7 mouse cellular contexts compared by ENCODE assay signal in genomic region chr4:32153356-32153755, GRCm38 (mm10).
DNase-seq lines count a peak whose midpoint lies in the region; ATAC-seq and TF ChIP-seq lines count a peak whose summit lies in the region.

No protein-coding gene starts in this region.

- no peak overlapping the region for H3K9ac ChIP-seq in heart, postnatal 0 days (replicated peaks; ENCODE audit: low read depth, low read length)
- no peak overlapping the region for H3K9ac ChIP-seq in midbrain, embryonic 12.5 days (replicated peaks)
- H3K9ac ChIP-seq in stomach, postnatal 0 days (ENCODE audit: low read length), result no peak overlapping the region

- no peak for TF ChIP-seq EP300 in heart, postnatal 0 days (IDR thresholded peaks at IDR 0.05; ENCODE audit: low read depth)
- no peak for TF ChIP-seq EP300 in stomach, postnatal 0 days (optimal IDR thresholded peaks at IDR 0.05)

- no peak overlapping the region for H3K4me3 ChIP-seq in heart, postnatal 0 days (ENCODE audit: low read depth, low read length)
- no peak overlapping the region for H3K4me3 ChIP-seq in midbrain, embryonic 12.5 days
- no peak overlapping the region for H3K4me3 ChIP-seq in stomach, postnatal 0 days (ENCODE audit: low read depth, low read length)

- WGBS in heart, postnatal 0 days, result 65% methylated on average over 4 of the region's 4 CpGs
- 79% methylated on average over 4 of the region's 4 CpGs for WGBS in midbrain, embryonic 12.5 days
- 68% methylated on average over 4 of the region's 4 CpGs for WGBS in stomach, postnatal 0 days

- no peaks in the 10 kb centered on the region for H3K4me1 ChIP-seq in heart, postnatal 0 days (ENCODE audit: control insufficient read depth, insufficient read depth)
- no peaks in the 10 kb centered on the region for H3K4me1 ChIP-seq in midbrain, embryonic 12.5 days
- H3K4me1 ChIP-seq in stomach, postnatal 0 days (replicated peaks; ENCODE audit: control insufficient read depth, insufficient read depth), result no peaks in the 10 kb centered on the region

- H3K36me3 ChIP-seq in heart, postnatal 0 days (replicated peaks; ENCODE audit: control insufficient read depth, insufficient read depth, low read length), result no peaks in the 10 kb centered on the region
- no peaks in the 10 kb centered on the region for H3K36me3 ChIP-seq in midbrain, embryonic 12.5 days
- no peaks in the 10 kb centered on the region for H3K36me3 ChIP-seq in stomach, postnatal 0 days (ENCODE audit: control insufficient read depth, insufficient read depth, low read length)

- no peak overlapping the region for H3K27ac ChIP-seq in heart, postnatal 0 days (ENCODE audit: low read depth)
- no peak overlapping the region for H3K27ac ChIP-seq in midbrain, embryonic 12.5 days (replicated peaks)
- no peak overlapping the region for H3K27ac ChIP-seq in stomach, postnatal 0 days (replicated peaks)

- TF ChIP-seq CTCF in heart, postnatal 0 days (IDR thresholded peaks at IDR 0.05; ENCODE audit: low read depth), result peak; percentile 72
- TF ChIP-seq CTCF in stomach, postnatal 0 days (IDR thresholded peaks at IDR 0.05; ENCODE audit: low read depth), result peak; percentile 86

- DNase-seq in urinary bladder, postnatal 14 days (ENCODE audit: low spot score), result peak; percentile 22
- no peak for DNase-seq in urinary bladder, postnatal 4 days (ENCODE audit: low spot score in 2 of 2)
- peak; percentile 7 for DNase-seq in cerebellum, adult 9-11 months
- DNase-seq in heart, postnatal 0 days (ENCODE audit: low spot score), result peak; percentile 33
- peak; percentile 32 to 51 for DNase-seq in kidney, postnatal 4 days
- DNase-seq in stomach, postnatal 0 days (ENCODE audit: low spot score), result peak; percentile 55

- H3K4me2 ChIP-seq in heart, postnatal 0 days (ENCODE audit: low read depth, low read length), result no peak overlapping the region
- H3K4me2 ChIP-seq in midbrain, embryonic 12.5 days (replicated peaks), result no peak overlapping the region
- no peak overlapping the region for H3K4me2 ChIP-seq in stomach, postnatal 0 days (replicated peaks; ENCODE audit: low read depth)

- H3K9me3 ChIP-seq in heart, postnatal 0 days (replicated peaks; ENCODE audit: control insufficient read depth, low read length), result no peaks in the 10 kb centered on the region
- no peaks in the 10 kb centered on the region for H3K9me3 ChIP-seq in midbrain, embryonic 12.5 days
- no peaks in the 10 kb centered on the region for H3K9me3 ChIP-seq in stomach, postnatal 0 days (ENCODE audit: control insufficient read depth, low read length)

- no peaks in the 10 kb centered on the region for H3K27me3 ChIP-seq in heart, postnatal 0 days (ENCODE audit: control insufficient read depth, insufficient read depth, low read length)
- H3K27me3 ChIP-seq in midbrain, embryonic 12.5 days, result no peaks in the 10 kb centered on the region
- no peaks in the 10 kb centered on the region for H3K27me3 ChIP-seq in stomach, postnatal 0 days (ENCODE audit: control insufficient read depth, insufficient read depth, low read length)

- peak; percentile 68 for ATAC-seq in heart, postnatal 0 days (ENCODE audit: insufficient read depth, low read depth)
- peak; percentile 68 for ATAC-seq in midbrain, embryonic 12.5 days (ENCODE audit: low FRiP score, low read depth)
- ATAC-seq in stomach, postnatal 0 days (ENCODE audit: low FRiP score, low TSS enrichment), result peak; percentile 77; the same call in 1 of the 2 replicates

Comparison
In these comparisons a context has a peak if more than half of its experiments do, and no peak if none do; other contexts are left out.
1. DNase-seq: peak in urinary bladder, postnatal 14 days (single experiment), cerebellum, adult 9-11 months (single experiment), heart, postnatal 0 days (single experiment), kidney, postnatal 4 days (2 of 2) and stomach, postnatal 0 days (single experiment); none in urinary bladder, postnatal 4 days (0 of 2).
2. Peak in every context shown above with its lines, with median percentiles within 50 percentile points of each other: ATAC-seq.